Mouse (Mus musculus) forelimb bud, embryonic 11.5 days (tissue): ENCODE measurements at regions not wholly inside any gene's neighbourhood (a gene's known extent, or its start where the extent isn't known, plus 50 kb on each side); places are given as distances from the start of the nearest gene placed in this dataset.

Experiments
- DNase-seq: peaks from one replicate; pipeline ENCODE4 v3.0.0-alpha.2; 2012; ENCODE audit warnings: low read depth, low spot score

DNA sequence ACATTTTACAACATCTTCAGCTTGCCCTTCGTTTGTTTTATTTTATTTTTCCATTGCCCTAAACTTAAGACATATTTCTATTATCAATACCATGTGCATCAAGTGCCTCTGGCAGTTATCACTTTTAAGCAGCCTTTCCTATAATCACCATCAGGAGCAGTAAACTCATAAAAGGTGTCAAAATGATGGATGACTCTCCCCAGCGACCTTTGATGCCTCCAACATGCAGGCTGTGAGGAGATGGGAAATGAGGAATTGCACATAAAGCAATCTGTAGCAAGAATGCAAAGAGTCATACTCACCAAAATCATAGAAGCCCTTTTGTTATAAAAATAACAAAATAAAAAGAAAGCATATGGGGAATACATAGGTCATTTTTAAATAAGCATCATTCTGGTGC is 468.5 kb upstream of the Car10 start:
- DNase-seq, result peak; percentile 41
